Mouse (Mus musculus) CH12.LX (cell line): ENCODE data around the gene Atg4b.

Source experiments
- CHD1 ChIP-seq: IDR thresholded peaks from 2 replicates; pipeline ENCODE4 v1.6.1; 2012; ENCODE audit warnings: low read depth, low read length, improper control_type of control experiment, inconsistent platforms
- CTCF ChIP-seq, 2 experiments: IDR thresholded peaks in 1 of 2; conservative IDR thresholded peaks in 1 of 2; 2 replicates each; pipeline ENCODE4 v1.5.1; 2011 to 2012; ENCODE audit warnings: low read depth in 2 of 2, low read length in 2 of 2, improper control_type of control experiment in 1 of 2, inconsistent platforms in 1 of 2, mild to moderate bottlenecking in 1 of 2, moderate library complexity in 1 of 2
- E2F4 ChIP-seq: IDR thresholded peaks from 2 replicates; pipeline ENCODE4 v1.6.1; 2011; ENCODE audit warnings: low read depth, low read length, improper control_type of control experiment; ENCODE audit not compliant: insufficient replicate concordance
- IRF4 ChIP-seq: IDR thresholded peaks from 2 replicates; pipeline ENCODE4 v1.6.1; 2014; ENCODE audit warnings: low read depth, mild to moderate bottlenecking, inconsistent platforms, low read length, improper control_type of control experiment
- MAFK ChIP-seq: IDR thresholded peaks from 2 replicates; pipeline ENCODE4 v1.6.1; 2011; ENCODE audit warnings: low read length, improper control_type of control experiment; ENCODE audit not compliant: insufficient replicate concordance
- MXI1 ChIP-seq: IDR thresholded peaks from 2 replicates; pipeline ENCODE4 v1.6.1; 2011; ENCODE audit warnings: mild to moderate bottlenecking, low read depth, low read length, improper control_type of control experiment
- POLR2A ChIP-seq: IDR thresholded peaks from 2 replicates; pipeline ENCODE4 v1.6.1; 2011; ENCODE audit warnings: low read depth, mild to moderate bottlenecking, improper control_type of control experiment, low read length
- SIN3A ChIP-seq: IDR thresholded peaks from 2 replicates; pipeline ENCODE4 v1.6.1; 2012; ENCODE audit warnings: low read length, improper control_type of control experiment, inconsistent platforms
- TBP ChIP-seq: conservative IDR thresholded peaks from 2 replicates; pipeline ENCODE4 v1.6.1; 2011; ENCODE audit warnings: low read depth, low read length, improper control_type of control experiment
- USF1 ChIP-seq: IDR thresholded peaks from 2 replicates; pipeline ENCODE4 v1.6.1; 2014; ENCODE audit warnings: low read depth, mild to moderate bottlenecking, inconsistent platforms, low read length, improper control_type of control experiment
- ZMIZ1 ChIP-seq: IDR thresholded peaks from 2 replicates; pipeline ENCODE4 v1.6.1; 2012; ENCODE audit warnings: low read depth, mild to moderate bottlenecking, inconsistent platforms, low read length, improper control_type of control experiment
- ZNF384 ChIP-seq: IDR thresholded peaks from 2 replicates; pipeline ENCODE4 v1.6.1; 2012; ENCODE audit warnings: low read depth, low read length, improper control_type of control experiment, inconsistent platforms

GRCm38 (mm10) chr1:93786912-93787311 lies 35.6 kb downstream of the Atg4b start:
- TF ChIP-seq POLR2A (no peak), ZNF384 (no peak), CTCF (conservative IDR thresholded peaks at IDR 0.05 in 1 of 2, IDR thresholded peaks at IDR 0.05 in 1 of 2; ENCODE audit: low read depth in 2 of 2, low read length in 2 of 2) (no peak), ZMIZ1 (no peak), E2F4 (no peak), TBP (no peak), MXI1 (no peak), MAFK (no peak), USF1 (no peak), SIN3A (no peak), CHD1 (no peak), IRF4 (no peak)
